Mouse (Mus musculus): ENCODE results near the gene Map3k4. TPM values are rescaled to one million over a fixed set of nuclear protein-coding genes. Genes with fewer than 3 reads are reported as not detected.

Gene Map3k4
- polyA plus RNA-seq, 1 experiment from 2014 or later: 28.4 TPM

GRCm38 (mm10) chr17:12261376-12261775, 57.2 kb downstream of the Map3k4 start:
- WGBS: 93% methylated on average over 7 of the region's 7 CpGs
- Histone ChIP-seq H3K4me1 (replicated peaks; ENCODE audit: control insufficient read depth, insufficient read depth, low read length) (peaks cover 3% of the 10 kb centered on the region; the same call in 1 of the 2 replicates), H3K27me3 (replicated peaks; ENCODE audit: control insufficient read depth, insufficient read depth, low read length) (no peaks in the 10 kb centered on the region), H3K27ac (ENCODE audit: low read depth, low read length) (no peak overlapping the region), H3K4me3 (ENCODE audit: low read depth, low read length) (no peak overlapping the region), H3K4me2 (no peak overlapping the region), H3K9ac (ENCODE audit: low read depth, low read length) (no peak overlapping the region), H3K36me3 (ENCODE audit: control insufficient read depth, insufficient read depth, low read length) (peaks cover 8% of the 10 kb centered on the region), H3K9me3 (ENCODE audit: control insufficient read depth, low read length) (no peaks in the 10 kb centered on the region)
- no peak for ATAC-seq (replicated peaks; ENCODE audit: low FRiP score)
- DNase-seq (ENCODE audit: low spot score): no peak

GRCm38 (mm10) chr17:12259957-12260356, 58.6 kb downstream of the Map3k4 start:
- Histone ChIP-seq H3K4me1 (replicated peaks; ENCODE audit: control insufficient read depth, insufficient read depth, low read length) (no peaks in the 10 kb centered on the region), H3K27me3 (replicated peaks; ENCODE audit: control insufficient read depth, insufficient read depth, low read length) (no peaks in the 10 kb centered on the region), H3K4me3 (ENCODE audit: low read depth, low read length) (no peak overlapping the region), H3K9me3 (ENCODE audit: control insufficient read depth, low read length) (no peaks in the 10 kb centered on the region), H3K27ac (ENCODE audit: low read depth, low read length) (no peak overlapping the region), H3K4me2 (no peak overlapping the region), H3K9ac (ENCODE audit: low read depth, low read length) (no peak overlapping the region), H3K36me3 (ENCODE audit: control insufficient read depth, insufficient read depth, low read length) (peaks cover 10% of the 10 kb centered on the region)
- DNase-seq (ENCODE audit: low spot score) (no peak), ATAC-seq (replicated peaks; ENCODE audit: low FRiP score) (no peak)
- 93% methylated on average over 8 of the region's 8 CpGs for WGBS

GRCm38 (mm10) chr17:12258517-12258916, 60.1 kb downstream of the Map3k4 start:
- no peak overlapping the region for H3K4me2 ChIP-seq
- ATAC-seq (replicated peaks; ENCODE audit: low FRiP score) (no peak), DNase-seq (ENCODE audit: low spot score) (no peak)
- WGBS: 76% methylated on average over 6 of the region's 6 CpGs
- H3K4me1 ChIP-seq (replicated peaks; ENCODE audit: control insufficient read depth, insufficient read depth, low read length): no peaks in the 10 kb centered on the region
- no peaks in the 10 kb centered on the region for H3K27me3 ChIP-seq (replicated peaks; ENCODE audit: control insufficient read depth, insufficient read depth, low read length)
- H3K9ac ChIP-seq (ENCODE audit: low read depth, low read length): no peak overlapping the region
- H3K4me3 ChIP-seq (ENCODE audit: low read depth, low read length): no peak overlapping the region
- no peaks in the 10 kb centered on the region for H3K9me3 ChIP-seq (ENCODE audit: control insufficient read depth, low read length)
- peaks cover 23% of the 10 kb centered on the region for H3K36me3 ChIP-seq (ENCODE audit: control insufficient read depth, insufficient read depth, low read length)
- no peak overlapping the region for H3K27ac ChIP-seq (ENCODE audit: low read depth, low read length)

- Histone ChIP-seq H3K9ac (ENCODE audit: low read depth, low read length) (no peak overlapping the region), H3K36me3 (ENCODE audit: control insufficient read depth, insufficient read depth, low read length) (peaks cover 42% of the 10 kb centered on the region), H3K4me1 (replicated peaks; ENCODE audit: control insufficient read depth, insufficient read depth, low read length) (no peaks in the 10 kb centered on the region), H3K4me2 (no peak overlapping the region), H3K9me3 (ENCODE audit: control insufficient read depth, low read length) (0 out of 2 replicates have a peak, but pooled peaks cover 4% of the 10 kb centered on the region), H3K27ac (ENCODE audit: low read depth, low read length) (no peak overlapping the region), H3K27me3 (replicated peaks; ENCODE audit: control insufficient read depth, insufficient read depth, low read length) (no peaks in the 10 kb centered on the region), H3K4me3 (ENCODE audit: low read depth, low read length) (no peak overlapping the region)
- DNase-seq (ENCODE audit: low spot score) (no peak), ATAC-seq (replicated peaks; ENCODE audit: low FRiP score) (no peak)
- WGBS: 95% methylated on average over 11 of the region's 11 CpGs
Measured at GRCm38 (mm10) chr17:12256142-12256541, 62.5 kb downstream of the Map3k4 start.

- Histone ChIP-seq H3K9me3 (ENCODE audit: control insufficient read depth, low read length) (0 out of 2 replicates have a peak, but pooled peaks cover 4% of the 10 kb centered on the region), H3K4me3 (ENCODE audit: low read depth, low read length) (no peak overlapping the region), H3K27ac (ENCODE audit: low read depth, low read length) (no peak overlapping the region), H3K27me3 (replicated peaks; ENCODE audit: control insufficient read depth, insufficient read depth, low read length) (no peaks in the 10 kb centered on the region), H3K36me3 (ENCODE audit: control insufficient read depth, insufficient read depth, low read length) (peaks cover 54% of the 10 kb centered on the region), H3K9ac (ENCODE audit: low read depth, low read length) (no peak overlapping the region), H3K4me2 (no peak overlapping the region), H3K4me1 (replicated peaks; ENCODE audit: control insufficient read depth, insufficient read depth, low read length) (no peaks in the 10 kb centered on the region)
- DNase-seq (ENCODE audit: low spot score) (no peak), ATAC-seq (replicated peaks; ENCODE audit: low FRiP score) (no peak)
- 95% methylated on average over 9 of the region's 9 CpGs for WGBS
Measured at GRCm38 (mm10) chr17:12250581-12250980, 68.0 kb downstream of the Map3k4 start.

- H3K9me3 ChIP-seq (ENCODE audit: control insufficient read depth, low read length): 0 out of 2 replicates have a peak, but pooled peaks cover 4% of the 10 kb centered on the region
- 94% methylated on average over 19 of the region's 19 CpGs for WGBS
- no peak overlapping the region for H3K4me2 ChIP-seq
- H3K4me1 ChIP-seq (replicated peaks; ENCODE audit: control insufficient read depth, insufficient read depth, low read length): no peaks in the 10 kb centered on the region
- no peaks in the 10 kb centered on the region for H3K27me3 ChIP-seq (replicated peaks; ENCODE audit: control insufficient read depth, insufficient read depth, low read length)
- no peak overlapping the region for H3K4me3 ChIP-seq (ENCODE audit: low read depth, low read length)
- ATAC-seq (replicated peaks; ENCODE audit: low FRiP score) (no peak), DNase-seq (ENCODE audit: low spot score) (no peak)
- H3K27ac ChIP-seq (ENCODE audit: low read depth, low read length): no peak overlapping the region
- no peak overlapping the region for H3K9ac ChIP-seq (ENCODE audit: low read depth, low read length)
- peaks cover 52% of the 10 kb centered on the region for H3K36me3 ChIP-seq (ENCODE audit: control insufficient read depth, insufficient read depth, low read length)
Measured at GRCm38 (mm10) chr17:12249783-12250504, 68.7 kb downstream of the Map3k4 start.

GRCm38 (mm10) chr17:12240701-12241100, 77.9 kb downstream of the Map3k4 start:
- Histone ChIP-seq H3K36me3 (ENCODE audit: control insufficient read depth, insufficient read depth, low read length) (peaks cover 11% of the 10 kb centered on the region), H3K27ac (ENCODE audit: low read depth, low read length) (no peak overlapping the region), H3K4me2 (no peak overlapping the region), H3K27me3 (replicated peaks; ENCODE audit: control insufficient read depth, insufficient read depth, low read length) (no peaks in the 10 kb centered on the region), H3K9ac (ENCODE audit: low read depth, low read length) (no peak overlapping the region), H3K4me1 (replicated peaks; ENCODE audit: control insufficient read depth, insufficient read depth, low read length) (no peaks in the 10 kb centered on the region), H3K9me3 (ENCODE audit: control insufficient read depth, low read length) (no peaks in the 10 kb centered on the region), H3K4me3 (ENCODE audit: low read depth, low read length) (no peak overlapping the region)
- WGBS: 94% methylated on average over 3 of the region's 3 CpGs
- ATAC-seq (replicated peaks; ENCODE audit: low FRiP score) (no peak), DNase-seq (ENCODE audit: low spot score) (no peak)

- DNase-seq (ENCODE audit: low spot score) (no peak), ATAC-seq (replicated peaks; ENCODE audit: low FRiP score) (no peak)
- 94% methylated on average over 6 of the region's 6 CpGs for WGBS
- Histone ChIP-seq H3K27me3 (replicated peaks; ENCODE audit: control insufficient read depth, insufficient read depth, low read length) (no peaks in the 10 kb centered on the region), H3K4me3 (ENCODE audit: low read depth, low read length) (no peak overlapping the region), H3K9ac (ENCODE audit: low read depth, low read length) (no peak overlapping the region), H3K4me2 (no peak overlapping the region), H3K9me3 (ENCODE audit: control insufficient read depth, low read length) (no peaks in the 10 kb centered on the region), H3K27ac (ENCODE audit: low read depth, low read length) (no peak overlapping the region), H3K4me1 (replicated peaks; ENCODE audit: control insufficient read depth, insufficient read depth, low read length) (no peaks in the 10 kb centered on the region), H3K36me3 (ENCODE audit: control insufficient read depth, insufficient read depth, low read length) (peaks cover 32% of the 10 kb centered on the region)
Measured at GRCm38 (mm10) chr17:12232724-12233123, 85.9 kb downstream of the Map3k4 start.

GRCm38 (mm10) chr17:12231087-12231486, 87.5 kb downstream of the Map3k4 start:
- Histone ChIP-seq H3K9me3 (ENCODE audit: control insufficient read depth, low read length) (no peaks in the 10 kb centered on the region), H3K4me2 (no peak overlapping the region), H3K27me3 (replicated peaks; ENCODE audit: control insufficient read depth, insufficient read depth, low read length) (no peaks in the 10 kb centered on the region), H3K9ac (ENCODE audit: low read depth, low read length) (no peak overlapping the region), H3K4me1 (replicated peaks; ENCODE audit: control insufficient read depth, insufficient read depth, low read length) (no peaks in the 10 kb centered on the region), H3K27ac (ENCODE audit: low read depth, low read length) (no peak overlapping the region), H3K36me3 (ENCODE audit: control insufficient read depth, insufficient read depth, low read length) (peaks cover 33% of the 10 kb centered on the region), H3K4me3 (ENCODE audit: low read depth, low read length) (no peak overlapping the region)
- no peak for ATAC-seq (replicated peaks; ENCODE audit: low FRiP score)
- no peak for DNase-seq (ENCODE audit: low spot score)
- WGBS: 93% methylated on average over 7 of the region's 7 CpGs
